In genomic region chr5:140790937-140791877, GRCm38 (mm10) we compare ENCODE assay signal across 8 mouse cellular contexts. TPM values are rescaled to one million over a fixed set of nuclear protein-coding genes. Genes with fewer than 3 reads are reported as not detected.
DNase-seq lines count a peak whose midpoint lies in the region; ATAC-seq lines count a peak whose summit lies in the region.

No protein-coding gene starts in this region.

- peak; percentile 75 for ATAC-seq in frontal cortex, adult (ENCODE audit: low TSS enrichment)
- peak; percentile 56 for ATAC-seq in inflammation-experienced regulatory T-cells, adult 6 months

- peak; percentile 77 for DNase-seq in adipocyte (ENCODE audit: low spot score)
- peak; percentile 64 for DNase-seq in cerebellum, adult 9-10 months
- DNase-seq in left cerebral cortex, adult 8-10 months (ENCODE audit: low spot score in 2 of 2), result peak; percentile 40 to 51
- DNase-seq in lung, postnatal 25 days (ENCODE audit: low spot score), result peak; percentile 86
- DNase-seq in right cerebral cortex, postnatal 10 days (ENCODE audit: low spot score in 2 of 2), result peak; percentile 73 to 76
- no peak for DNase-seq in thymus, postnatal 36 days

RNA-seq across cellular contexts. Expression of gene Gna12, which starts 39.0 kb away (rescaled TPM):
- 1 to 10 TPM; 2.1 to 6.0 (median 5.9) TPM for polyA plus RNA-seq in inflammation-experienced regulatory T-cells, adult 6 months (2017; shearing (Covaris generic))
- total RNA-seq in left cerebral cortex, adult 8-10 months (2022), result 10 to 100 TPM; 82.0 to 85.9 (median 83.8) TPM

Comparison
In these comparisons a context has a peak if more than half of its experiments do, and no peak if none do; other contexts are left out.
1. DNase-seq: peak in adipocyte (single experiment), cerebellum, adult 9-10 months (single experiment), left cerebral cortex, adult 8-10 months (2 of 2), lung, postnatal 25 days (single experiment) and right cerebral cortex, postnatal 10 days (2 of 2); none in thymus, postnatal 36 days (0 of 2).